Mouse (Mus musculus) forebrain, embryonic 16.5 days (tissue): ENCODE results near the gene Hoga1. TPM values are rescaled to one million over a fixed set of nuclear protein-coding genes. Genes with fewer than 3 reads are reported as not detected.

Source experiments
- ATAC-seq: fragments of 200-750 bp; cut with Nextera tagmentation; 2 replicates; pipeline ENCODE4 v1.8.0; 2017; ENCODE audit warnings: mild to moderate bottlenecking, moderate library complexity
- H3K27ac ChIP-seq: fragments of 300-500 bp; sonication (generic); 2 replicates; pipeline ENCODE4 v1.5.1; 2014; ENCODE audit warnings: low read length, control low read depth
- H3K27me3 ChIP-seq: fragments of 300-500 bp; sonication (generic); replicated peaks from 2 replicates; pipeline ENCODE4 v1.6.1; 2014; ENCODE audit warnings: low read length; ENCODE audit not compliant: control insufficient read depth, insufficient read depth
- H3K36me3 ChIP-seq: fragments of 300-500 bp; sonication (generic); 2 replicates; pipeline ENCODE4 v1.6.1; 2014; ENCODE audit not compliant: control insufficient read depth, insufficient read depth
- H3K4me1 ChIP-seq: fragments of 300-500 bp; sonication (generic); replicated peaks from 2 replicates; pipeline ENCODE4 v1.6.1; 2014; ENCODE audit warnings: low read length; ENCODE audit not compliant: control insufficient read depth, insufficient read depth
- H3K4me2 ChIP-seq: fragments of 300-500 bp; sonication (generic); 2 replicates; pipeline ENCODE4 v1.6.1; 2014; ENCODE audit warnings: mild to moderate bottlenecking, low read length, control low read depth
- H3K4me3 ChIP-seq: fragments of 300-500 bp; sonication (generic); replicated peaks from 2 replicates; pipeline ENCODE4 v1.5.1; 2014; ENCODE audit warnings: mild to moderate bottlenecking, low read length, control low read depth
- H3K9ac ChIP-seq: fragments of 300-500 bp; sonication (generic); replicated peaks from 2 replicates; pipeline ENCODE4 v1.6.1; 2014; ENCODE audit warnings: low read depth, low read length, control low read depth
- H3K9me3 ChIP-seq: fragments of 300-500 bp; sonication (generic); 2 replicates; pipeline ENCODE4 v1.6.1; 2016; ENCODE audit warnings: low read length; ENCODE audit not compliant: control insufficient read depth
- WGBS: fragments of 180-500 bp; shearing (Covaris S2); extraction: QIAGEN DNeasy Blood & Tissue Kit; methylation state at CpG from one replicate; pipeline ENCODE4 v1.1.7; 2014; 5-methylcytosine and 5-hydroxymethylcytosine counted together
- polyA plus RNA-seq: library from polyadenylated mRNA; unstranded; fragments of >200 nt; fragmentation: Nextera tagmentation; extraction: Ambion mirVana; gene quantifications from 2 replicates; pipeline ENCODE4 v1.2.1, GENCODE M21; 2015

Hoga1 gene
- polyA plus RNA-seq, 1 experiment from 2014 or later = 0.66 TPM

GRCm38 (mm10) chr19:42089103-42089747 is 43.8 kb downstream of the Hoga1 start:
- peak overlapping the region; percentile 53; the same call in 1 of the 2 replicates for H3K9ac ChIP-seq
- no peaks in the 10 kb centered on the region for H3K9me3 ChIP-seq
- H3K4me3 ChIP-seq = peak overlapping the region; percentile 83; the same call in 1 of the 2 replicates
- H3K4me2 ChIP-seq = peak overlapping the region; percentile 93
- H3K36me3 ChIP-seq = 0 out of 2 replicates have a peak, but pooled peaks cover 2% of the 10 kb centered on the region
- H3K27me3 ChIP-seq = no peaks in the 10 kb centered on the region
- WGBS = 27% methylated on average over 14 of the region's 14 CpGs
- peaks cover 31% of the 10 kb centered on the region for H3K4me1 ChIP-seq
- ATAC-seq = no peak
- peak overlapping the region; percentile 83 for H3K27ac ChIP-seq

GRCm38 (mm10) chr19:42089748-42090595 is 44.6 kb downstream of the Hoga1 start, which contains the start of gene Pi4k2a:
TSS of gene Pi4k2a (plus strand) at chr19:42090470.
- peak; percentile 97 for ATAC-seq
- under 1% methylated on average over 53 of the region's 55 CpGs for WGBS

GRCm38 (mm10) chr19:42090637-42091141 is 45.3 kb downstream of the Hoga1 start:
- WGBS = under 1% methylated on average over 51 of the region's 52 CpGs
- H3K9ac ChIP-seq = peak overlapping the region; percentile 81
- peak overlapping the region; percentile 84 for H3K4me2 ChIP-seq
- peak overlapping the region; percentile 83 for H3K4me3 ChIP-seq
- peak overlapping the region; percentile 87 for H3K27ac ChIP-seq
- H3K4me1 ChIP-seq = peaks cover 27% of the 10 kb centered on the region
- ATAC-seq = peak; percentile 54
- H3K36me3 ChIP-seq = peaks cover 2% of the 10 kb centered on the region; the same call in 1 of the 2 replicates
- H3K27me3 ChIP-seq = no peaks in the 10 kb centered on the region
- H3K9me3 ChIP-seq = no peaks in the 10 kb centered on the region

More at GRCm38 (mm10) chr19:42089748-42090595, 44.6 kb downstream of the Hoga1 start, which contains the start of gene Pi4k2a:
- peak within 1 kb of the TSS; percentile 93 for H3K4me2 ChIP-seq
- H3K36me3 ChIP-seq = 0 out of 2 replicates have a peak, but pooled peaks cover 2% of the 10 kb centered on the region
- H3K27ac ChIP-seq = peak within 1 kb of the TSS; percentile 87
- peak within 1 kb of the TSS; percentile 81 for H3K9ac ChIP-seq
- no peaks in the 10 kb centered on the region for H3K27me3 ChIP-seq
- no peaks in the 10 kb centered on the region for H3K9me3 ChIP-seq
- H3K4me1 ChIP-seq = peaks cover 31% of the 10 kb centered on the region
- peak within 1 kb of the TSS; percentile 83 for H3K4me3 ChIP-seq

GRCm38 (mm10) chr19:42099406-42099805 is 54.0 kb downstream of the Hoga1 start:
- no peak overlapping the region for H3K27ac ChIP-seq

GRCm38 (mm10) chr19:42104681-42105080 is 59.3 kb downstream of the Hoga1 start:
- WGBS = 96% methylated on average over 9 of the region's 9 CpGs
- Histone ChIP-seq H3K4me3 (no peak overlapping the region), H3K27ac (no peak overlapping the region)

More at GRCm38 (mm10) chr19:42099406-42099805, 54.0 kb downstream of the Hoga1 start:
- H3K9ac ChIP-seq = no peak overlapping the region
- no peak overlapping the region for H3K4me2 ChIP-seq
- H3K4me1 ChIP-seq = no peaks in the 10 kb centered on the region
- H3K9me3 ChIP-seq = no peaks in the 10 kb centered on the region
- no peak overlapping the region for H3K4me3 ChIP-seq
- peaks cover 5% of the 10 kb centered on the region; the same call in 1 of the 2 replicates for H3K36me3 ChIP-seq
- 94% methylated on average over 3 of the region's 3 CpGs for WGBS
- H3K27me3 ChIP-seq = no peaks in the 10 kb centered on the region
- no peak for ATAC-seq

GRCm38 (mm10) chr19:42115783-42116335 is 70.4 kb downstream of the Hoga1 start:
- 88% methylated on average over 4 of the region's 4 CpGs for WGBS
- Histone ChIP-seq H3K27ac (no peak overlapping the region), H3K36me3 (peaks cover 18% of the 10 kb centered on the region)

More at GRCm38 (mm10) chr19:42104681-42105080, 59.3 kb downstream of the Hoga1 start:
- Histone ChIP-seq H3K9me3 (no peaks in the 10 kb centered on the region), H3K9ac (no peak overlapping the region), H3K36me3 (peaks cover 12% of the 10 kb centered on the region; the same call in 1 of the 2 replicates), H3K4me2 (no peak overlapping the region), H3K27me3 (no peaks in the 10 kb centered on the region), H3K4me1 (no peaks in the 10 kb centered on the region)
- ATAC-seq = no peak

GRCm38 (mm10) chr19:42118142-42118541 is 72.7 kb downstream of the Hoga1 start:
- 95% methylated on average over 9 of the region's 9 CpGs for WGBS
- Histone ChIP-seq H3K9me3 (no peaks in the 10 kb centered on the region), H3K36me3 (peaks cover 23% of the 10 kb centered on the region), H3K27ac (no peak overlapping the region), H3K9ac (no peak overlapping the region), H3K4me2 (no peak overlapping the region), H3K27me3 (no peaks in the 10 kb centered on the region), H3K4me3 (no peak overlapping the region), H3K4me1 (no peaks in the 10 kb centered on the region)
- no peak for ATAC-seq

More at GRCm38 (mm10) chr19:42115783-42116335, 70.4 kb downstream of the Hoga1 start:
- no peak for ATAC-seq
- Histone ChIP-seq H3K9me3 (no peaks in the 10 kb centered on the region), H3K9ac (no peak overlapping the region), H3K4me1 (no peaks in the 10 kb centered on the region), H3K27me3 (no peaks in the 10 kb centered on the region), H3K4me2 (no peak overlapping the region), H3K4me3 (no peak overlapping the region)

- Histone ChIP-seq H3K27me3 (no peaks in the 10 kb centered on the region), H3K4me1 (no peaks in the 10 kb centered on the region), H3K9ac (no peak overlapping the region), H3K36me3 (peaks cover 24% of the 10 kb centered on the region), H3K27ac (no peak overlapping the region), H3K9me3 (no peaks in the 10 kb centered on the region), H3K4me2 (no peak overlapping the region), H3K4me3 (no peak overlapping the region)
- no peak for ATAC-seq
- 96% methylated on average over 5 of the region's 5 CpGs for WGBS
These were observed 73.2 kb downstream of the Hoga1 start for GRCm38 (mm10) chr19:42118596-42118995.
